Mouse (Mus musculus) hindbrain, embryonic 11.5 days (tissue): ENCODE results near the gene Stac3. TPM values are rescaled to one million over a fixed set of nuclear protein-coding genes. Genes with fewer than 3 reads are reported as not detected.

Experiments used
- ATAC-seq: fragments of 200-750 bp; cut with Nextera tagmentation; 2 replicates; pipeline ENCODE4 v1.8.0; 2017; ENCODE audit warnings: mild to moderate bottlenecking, moderate TSS enrichment, moderate library complexity; ENCODE audit not compliant: low FRiP score
- DNase-seq: peaks from one replicate; pipeline ENCODE4 v3.0.0-alpha.2; 2015; ENCODE audit warnings: low spot score
- H3K27ac ChIP-seq: fragments of 300-500 bp; sonication (generic); 2 replicates; pipeline ENCODE4 v1.5.1; 2014; ENCODE audit warnings: mild to moderate bottlenecking, low read depth, low read length
- H3K27me3 ChIP-seq: fragments of 300-500 bp; sonication (generic); 2 replicates; pipeline ENCODE4 v1.6.1; 2014; ENCODE audit warnings: mild to moderate bottlenecking, low read length, moderate library complexity, mixed read lengths; ENCODE audit not compliant: control insufficient read depth, insufficient read depth
- H3K36me3 ChIP-seq: fragments of 300-500 bp; sonication (generic); 2 replicates; pipeline ENCODE4 v1.6.1; 2014; ENCODE audit warnings: mild to moderate bottlenecking, low read length, moderate library complexity, mixed read lengths; ENCODE audit not compliant: control insufficient read depth, insufficient read depth
- H3K4me1 ChIP-seq: fragments of 300-500 bp; sonication (generic); replicated peaks from 2 replicates; pipeline ENCODE4 v1.6.1; 2014; ENCODE audit warnings: low read length, mixed read lengths; ENCODE audit not compliant: control insufficient read depth, insufficient read depth
- H3K4me2 ChIP-seq: fragments of 300-500 bp; sonication (generic); replicated peaks from 2 replicates; pipeline ENCODE4 v1.6.1; 2014; ENCODE audit warnings: mild to moderate bottlenecking, low read depth, low read length
- H3K4me3 ChIP-seq: fragments of 300-500 bp; sonication (generic); 2 replicates; pipeline ENCODE4 v1.5.1; 2014; ENCODE audit warnings: low read depth, low read length
- H3K9ac ChIP-seq: fragments of 300-500 bp; sonication (generic); 2 replicates; pipeline ENCODE4 v1.6.1; 2014; ENCODE audit warnings: low read depth, low read length
- H3K9me3 ChIP-seq: fragments of 300-500 bp; sonication (generic); 2 replicates; pipeline ENCODE4 v1.6.1; 2016; ENCODE audit warnings: low read length; ENCODE audit not compliant: control insufficient read depth
- WGBS: fragments of 180-500 bp; shearing (Covaris S2); extraction: QIAGEN DNeasy Blood & Tissue Kit; methylation state at CpG from one replicate; pipeline ENCODE4 v1.1.7; 2014; 5-methylcytosine and 5-hydroxymethylcytosine counted together
- polyA plus RNA-seq: library from polyadenylated mRNA; unstranded; fragments of >200 nt; fragmentation: Nextera tagmentation; extraction: Ambion mirVana; gene quantifications from 2 replicates; pipeline ENCODE4 v1.2.1, GENCODE M21; 2014

The Stac3 gene
- polyA plus RNA-seq, 1 experiment from 2014 or later, result 0.36 TPM

DNA sequence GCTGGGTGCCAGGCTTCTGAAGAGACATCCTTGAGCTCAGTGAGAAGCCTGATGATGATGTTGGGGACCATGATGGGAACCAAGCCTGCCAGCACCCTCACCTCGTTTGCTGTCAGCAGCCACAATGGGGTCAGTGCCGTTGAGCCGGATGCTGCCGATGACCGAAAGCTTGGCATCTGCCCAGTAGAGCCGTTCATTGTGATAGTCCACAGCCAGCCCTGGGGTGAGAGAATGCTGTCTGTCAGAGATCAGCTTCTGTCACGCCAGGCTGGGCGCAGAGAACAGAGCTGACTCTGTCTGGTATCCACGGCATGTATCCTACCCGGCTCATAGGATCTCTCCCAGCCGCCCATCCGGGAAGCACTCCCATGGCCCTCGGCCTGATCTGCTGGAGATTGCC is 40.6 kb downstream of the Stac3 start:
- no peaks in the 10 kb centered on the region for H3K27me3 ChIP-seq
- DNase-seq, result no peak
- H3K36me3 ChIP-seq, result peaks cover 18% of the 10 kb centered on the region
- no peak overlapping the region for H3K4me2 ChIP-seq
- H3K27ac ChIP-seq, result no peak overlapping the region
- no peak overlapping the region for H3K4me3 ChIP-seq
- no peaks in the 10 kb centered on the region for H3K9me3 ChIP-seq
- H3K9ac ChIP-seq, result no peak overlapping the region
- no peaks in the 10 kb centered on the region for H3K4me1 ChIP-seq
- WGBS, result 80% methylated on average over 13 of the region's 13 CpGs
- no peak for ATAC-seq

DNA sequence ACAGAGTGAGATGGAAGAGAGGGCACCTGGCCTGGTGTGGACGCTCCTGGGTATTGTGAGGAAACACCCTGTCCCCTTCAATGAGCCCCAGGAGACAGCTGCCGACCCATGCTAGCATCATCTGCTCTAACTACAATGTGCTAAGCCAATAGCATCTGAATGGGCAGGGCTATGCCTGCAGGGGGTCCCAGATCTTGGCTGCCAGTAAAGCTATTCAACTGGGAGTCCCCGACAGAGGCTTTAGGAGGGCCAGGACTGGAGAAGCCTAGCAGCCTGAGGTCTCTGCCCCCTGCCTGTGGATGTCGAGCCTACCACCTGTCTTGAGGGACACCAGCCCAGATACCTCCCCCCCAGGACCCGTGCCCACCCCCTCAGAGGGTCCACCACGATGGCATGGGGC is 41.2 kb downstream of the Stac3 start:
- no peak overlapping the region for H3K4me2 ChIP-seq
- no peaks in the 10 kb centered on the region for H3K9me3 ChIP-seq
- DNase-seq (no peak), ATAC-seq (no peak)
- no peak overlapping the region for H3K9ac ChIP-seq
- no peaks in the 10 kb centered on the region for H3K4me1 ChIP-seq
- 37% methylated on average over 6 of the region's 6 CpGs for WGBS
- no peaks in the 10 kb centered on the region for H3K27me3 ChIP-seq
- no peak overlapping the region for H3K27ac ChIP-seq
- H3K36me3 ChIP-seq, result peaks cover 18% of the 10 kb centered on the region
- no peak overlapping the region for H3K4me3 ChIP-seq

DNA sequence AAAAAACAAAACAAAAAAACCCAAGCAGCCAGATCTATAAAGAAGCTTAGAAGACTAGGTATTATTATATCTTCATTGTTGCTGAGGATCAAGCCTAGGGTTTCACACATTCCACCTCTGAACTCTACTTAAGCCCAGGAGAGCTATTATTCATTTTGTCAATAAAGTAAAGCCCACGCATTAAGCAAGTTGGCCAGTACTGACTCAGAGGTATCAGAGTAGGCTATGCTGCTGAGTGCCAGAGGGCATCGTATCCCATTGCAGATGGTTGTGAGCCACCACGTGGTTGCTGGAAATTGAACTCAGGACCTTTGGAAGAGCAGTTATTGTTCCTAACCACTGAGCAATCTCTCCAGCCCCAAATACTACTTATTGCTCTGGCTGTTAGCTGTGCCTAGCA is 42.4 kb downstream of the Stac3 start:
- no peak overlapping the region for H3K4me2 ChIP-seq
- peaks cover 20% of the 10 kb centered on the region for H3K36me3 ChIP-seq
- H3K27me3 ChIP-seq, result no peaks in the 10 kb centered on the region
- no peak for ATAC-seq
- H3K4me1 ChIP-seq, result no peaks in the 10 kb centered on the region
- no peak for DNase-seq
- no peak overlapping the region for H3K4me3 ChIP-seq
- H3K9me3 ChIP-seq, result no peaks in the 10 kb centered on the region
- H3K27ac ChIP-seq, result no peak overlapping the region
- H3K9ac ChIP-seq, result no peak overlapping the region
- WGBS, result 82% methylated on average over 3 of the region's 3 CpGs

- DNase-seq, result no peak
- Histone ChIP-seq H3K9me3 (no peaks in the 10 kb centered on the region), H3K27me3 (no peaks in the 10 kb centered on the region), H3K4me1 (no peaks in the 10 kb centered on the region), H3K27ac (no peak overlapping the region), H3K36me3 (peaks cover 20% of the 10 kb centered on the region), H3K4me3 (no peak overlapping the region), H3K9ac (no peak overlapping the region), H3K4me2 (no peak overlapping the region)
- WGBS, result 96% methylated on average over 20 of the region's 20 CpGs
- no peak for ATAC-seq
These were observed 42.9 kb downstream of the Stac3 start for GRCm38 (mm10) chr10:127544375-127544774.

GRCm38 (mm10) chr10:127546505-127546904 is 45.0 kb downstream of the Stac3 start:
- Histone ChIP-seq H3K9ac (no peak overlapping the region), H3K4me2 (no peak overlapping the region), H3K36me3 (peaks cover 27% of the 10 kb centered on the region), H3K27me3 (no peaks in the 10 kb centered on the region), H3K4me1 (no peaks in the 10 kb centered on the region), H3K9me3 (no peaks in the 10 kb centered on the region), H3K4me3 (no peak overlapping the region), H3K27ac (no peak overlapping the region)
- WGBS, result 92% methylated on average over 7 of the region's 7 CpGs
- peak; percentile 26 for DNase-seq
- no peak for ATAC-seq

GRCm38 (mm10) chr10:127548236-127548635 is 46.8 kb downstream of the Stac3 start:
- no peaks in the 10 kb centered on the region for H3K27me3 ChIP-seq
- no peak for DNase-seq
- peaks cover 28% of the 10 kb centered on the region for H3K36me3 ChIP-seq
- no peak overlapping the region for H3K27ac ChIP-seq
- 96% methylated on average over 15 of the region's 15 CpGs for WGBS
- no peak for ATAC-seq
- H3K9me3 ChIP-seq, result no peaks in the 10 kb centered on the region
- no peak overlapping the region for H3K4me3 ChIP-seq
- H3K4me2 ChIP-seq, result no peak overlapping the region
- no peaks in the 10 kb centered on the region for H3K4me1 ChIP-seq
- no peak overlapping the region for H3K9ac ChIP-seq

DNA sequence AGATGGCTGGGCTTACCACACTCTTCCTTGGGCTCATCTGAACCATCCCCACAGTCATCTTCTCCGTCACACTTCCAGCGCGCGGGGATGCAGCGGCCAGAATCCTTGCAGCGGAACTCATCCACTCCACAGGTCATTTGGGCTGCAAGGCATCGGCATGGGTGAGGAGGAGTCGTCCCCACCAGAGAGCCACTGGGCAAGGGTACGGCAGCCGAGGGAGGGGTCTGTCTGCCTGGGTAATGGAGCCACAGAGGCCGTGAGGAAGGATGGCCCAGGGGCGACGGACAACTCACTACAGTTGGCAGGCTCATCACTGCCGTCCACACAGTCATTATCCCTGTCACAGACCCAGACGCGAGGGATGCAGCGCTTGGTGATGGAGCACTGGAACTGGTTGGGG is 48.4 kb downstream of the Stac3 start:
- ATAC-seq, result no peak
- Histone ChIP-seq H3K27ac (no peak overlapping the region), H3K36me3 (peaks cover 33% of the 10 kb centered on the region), H3K4me1 (no peaks in the 10 kb centered on the region), H3K4me3 (no peak overlapping the region), H3K4me2 (no peak overlapping the region), H3K9ac (no peak overlapping the region), H3K9me3 (no peaks in the 10 kb centered on the region), H3K27me3 (no peaks in the 10 kb centered on the region)
- DNase-seq, result no peak
- WGBS, result 90% methylated on average over 17 of the region's 17 CpGs

- Histone ChIP-seq H3K4me3 (no peak overlapping the region), H3K9me3 (no peaks in the 10 kb centered on the region), H3K9ac (no peak overlapping the region), H3K27me3 (no peaks in the 10 kb centered on the region), H3K27ac (no peak overlapping the region), H3K36me3 (peaks cover 51% of the 10 kb centered on the region), H3K4me2 (no peak overlapping the region), H3K4me1 (no peaks in the 10 kb centered on the region)
- DNase-seq (peak; percentile 63), ATAC-seq (peak; percentile 51)
- 72% methylated on average over 18 of the region's 18 CpGs for WGBS
These were observed 54.2 kb downstream of the Stac3 start for GRCm38 (mm10) chr10:127555703-127556102.

DNA sequence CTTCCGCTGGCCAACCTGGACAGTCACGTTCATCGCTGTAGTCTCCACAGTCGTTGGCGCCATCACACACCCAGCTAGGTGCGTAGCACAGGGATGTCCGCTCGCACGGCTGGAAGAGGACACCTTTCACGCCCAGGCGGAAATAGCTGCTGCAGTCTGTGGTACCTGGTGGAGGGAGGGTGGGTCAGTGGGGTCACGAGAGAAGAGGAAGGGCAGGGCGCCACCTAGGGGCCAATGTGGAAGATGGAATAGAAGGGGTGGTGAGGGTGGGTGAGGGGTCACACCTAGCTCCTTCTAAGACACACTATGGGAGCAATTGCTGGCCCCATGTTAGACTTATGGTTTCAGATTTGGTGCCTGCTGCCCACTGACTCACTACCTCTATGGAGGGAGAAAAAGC is 55.9 kb downstream of the Stac3 start:
- Histone ChIP-seq H3K4me3 (no peak overlapping the region), H3K4me1 (no peaks in the 10 kb centered on the region), H3K27ac (no peak overlapping the region), H3K27me3 (no peaks in the 10 kb centered on the region), H3K9me3 (no peaks in the 10 kb centered on the region), H3K4me2 (no peak overlapping the region), H3K36me3 (peaks cover 53% of the 10 kb centered on the region), H3K9ac (no peak overlapping the region)
- DNase-seq, result peak; percentile 28
- WGBS, result 91% methylated on average over 13 of the region's 13 CpGs
- no peak for ATAC-seq
